Mouse (Mus musculus) heart, embryonic 11.5 days (tissue): ENCODE data around the gene Csnk2b. TPM values are rescaled to one million over a fixed set of nuclear protein-coding genes. Genes with fewer than 3 reads are reported as not detected.

Source experiments
- ATAC-seq: fragments of 200-750 bp; cut with Nextera tagmentation; replicated peaks from 2 replicates; pipeline ENCODE4 v1.8.0; 2017; ENCODE audit warnings: moderate library complexity; ENCODE audit not compliant: insufficient number of reproducible peaks, low FRiP score, low TSS enrichment
- H3K27ac ChIP-seq: fragments of 300-500 bp; sonication (generic); 2 replicates; pipeline ENCODE4 v1.5.1; 2014; ENCODE audit warnings: mild to moderate bottlenecking, low read depth, low read length
- H3K27me3 ChIP-seq: fragments of 300-500 bp; sonication (generic); 2 replicates; pipeline ENCODE4 v1.6.1; 2014; ENCODE audit warnings: mild to moderate bottlenecking, low read length, mixed read lengths; ENCODE audit not compliant: control insufficient read depth, insufficient read depth
- H3K36me3 ChIP-seq: fragments of 300-500 bp; sonication (generic); 2 replicates; pipeline ENCODE4 v1.6.1; 2014; ENCODE audit warnings: mild to moderate bottlenecking, low read length, moderate library complexity, mixed read lengths; ENCODE audit not compliant: control insufficient read depth, insufficient read depth
- H3K4me1 ChIP-seq: fragments of 300-500 bp; sonication (generic); 2 replicates; pipeline ENCODE4 v1.6.1; 2014; ENCODE audit warnings: low read length; ENCODE audit not compliant: control insufficient read depth, insufficient read depth
- H3K4me2 ChIP-seq: fragments of 300-500 bp; sonication (generic); 2 replicates; pipeline ENCODE4 v1.6.1; 2014; ENCODE audit warnings: mild to moderate bottlenecking, moderate library complexity
- H3K4me3 ChIP-seq: fragments of 300-500 bp; sonication (generic); 2 replicates; pipeline ENCODE4 v1.5.1; 2014; ENCODE audit warnings: low read depth, low read length
- H3K9ac ChIP-seq: fragments of 300-500 bp; sonication (generic); 2 replicates; pipeline ENCODE4 v1.6.1; 2014; ENCODE audit warnings: mild to moderate bottlenecking, low read depth, low read length, moderate library complexity
- H3K9me3 ChIP-seq: fragments of 300-500 bp; sonication (generic); replicated peaks from 2 replicates; pipeline ENCODE4 v1.6.1; 2016; ENCODE audit warnings: low read length; ENCODE audit not compliant: control insufficient read depth
- WGBS: fragments of 180-500 bp; shearing (Covaris S2); extraction: QIAGEN DNeasy Blood & Tissue Kit; methylation state at CpG from one replicate; pipeline ENCODE4 v1.1.7; 2014; ENCODE audit not compliant: insufficient replicate concordance; 5-methylcytosine and 5-hydroxymethylcytosine counted together
- polyA plus RNA-seq: library from polyadenylated mRNA; unstranded; fragments of >200 nt; fragmentation: Nextera tagmentation; extraction: Ambion mirVana; gene quantifications from 2 replicates; pipeline ENCODE4 v1.2.1, GENCODE M21; 2014

Csnk2b gene
- polyA plus RNA-seq, 1 experiment from 2014 or later, result 221 TPM

GRCm38 (mm10) chr17:35163326-35164081 lies 41.7 kb upstream of the Csnk2b start:
- Histone ChIP-seq H3K4me1 (peaks cover 14% of the 10 kb centered on the region), H3K27ac (peak overlapping the region; percentile 89), H3K27me3 (no peaks in the 10 kb centered on the region), H3K9me3 (no peaks in the 10 kb centered on the region), H3K36me3 (peaks cover 34% of the 10 kb centered on the region), H3K4me2 (peak overlapping the region; percentile 93), H3K4me3 (peak overlapping the region; percentile 94), H3K9ac (peak overlapping the region; percentile 98)
- 13% methylated on average over 8 of the region's 8 CpGs for WGBS
- no peak for ATAC-seq

GRCm38 (mm10) chr17:35162730-35163129 lies 40.9 kb upstream of the Csnk2b start:
- peaks cover 14% of the 10 kb centered on the region for H3K4me1 ChIP-seq
- peaks cover 41% of the 10 kb centered on the region for H3K36me3 ChIP-seq

GRCm38 (mm10) chr17:35162121-35162520 lies 40.3 kb upstream of the Csnk2b start:
- Histone ChIP-seq H3K4me2 (peak overlapping the region; percentile 93), H3K9me3 (no peaks in the 10 kb centered on the region), H3K4me3 (peak overlapping the region; percentile 94), H3K9ac (0 out of 2 replicates have a peak overlapping the region, but pooled peaks have one; percentile 2), H3K27me3 (no peaks in the 10 kb centered on the region), H3K36me3 (peaks cover 47% of the 10 kb centered on the region), H3K27ac (no peak overlapping the region), H3K4me1 (peaks cover 14% of the 10 kb centered on the region)
- no peak for ATAC-seq
- 74% methylated on average over 14 of the region's 14 CpGs for WGBS

More at GRCm38 (mm10) chr17:35162730-35163129, 40.9 kb upstream of the Csnk2b start:
- no peaks in the 10 kb centered on the region for H3K9me3 ChIP-seq
- H3K27me3 ChIP-seq, result no peaks in the 10 kb centered on the region
- H3K27ac ChIP-seq, result no peak overlapping the region
- WGBS, result 63% methylated on average over 12 of the region's 12 CpGs
- ATAC-seq, result no peak
- H3K4me2 ChIP-seq, result peak overlapping the region; percentile 93
- H3K9ac ChIP-seq, result peak overlapping the region; percentile 98
- peak overlapping the region; percentile 94 for H3K4me3 ChIP-seq

- ATAC-seq, result no peak
- Histone ChIP-seq H3K9ac (0 out of 2 replicates have a peak overlapping the region, but pooled peaks have one; percentile 2), H3K27ac (no peak overlapping the region), H3K9me3 (no peaks in the 10 kb centered on the region), H3K4me2 (peak overlapping the region; percentile 93), H3K4me1 (peaks cover 14% of the 10 kb centered on the region), H3K27me3 (no peaks in the 10 kb centered on the region), H3K36me3 (peaks cover 54% of the 10 kb centered on the region), H3K4me3 (no peak overlapping the region)
- WGBS, result 85% methylated on average over 11 of the region's 11 CpGs
Measured at GRCm38 (mm10) chr17:35161421-35161820, 39.6 kb upstream of the Csnk2b start.

GRCm38 (mm10) chr17:35159638-35160037 lies 37.8 kb upstream of the Csnk2b start:
- no peaks in the 10 kb centered on the region for H3K27me3 ChIP-seq
- H3K4me2 ChIP-seq, result no peak overlapping the region
- H3K4me3 ChIP-seq, result no peak overlapping the region
- H3K9me3 ChIP-seq, result no peaks in the 10 kb centered on the region
- no peak overlapping the region for H3K27ac ChIP-seq
- no peak overlapping the region for H3K9ac ChIP-seq
- peaks cover 71% of the 10 kb centered on the region for H3K36me3 ChIP-seq
- WGBS, result 81% methylated on average over 7 of the region's 7 CpGs
- ATAC-seq, result no peak
- peaks cover 11% of the 10 kb centered on the region for H3K4me1 ChIP-seq

- H3K4me1 ChIP-seq, result peaks cover 11% of the 10 kb centered on the region
- 90% methylated on average over 15 of the region's 16 CpGs for WGBS
- no peak overlapping the region for H3K9ac ChIP-seq
- no peaks in the 10 kb centered on the region for H3K9me3 ChIP-seq
- H3K27ac ChIP-seq, result no peak overlapping the region
- no peak for ATAC-seq
- H3K4me2 ChIP-seq, result no peak overlapping the region
- no peaks in the 10 kb centered on the region for H3K27me3 ChIP-seq
- H3K4me3 ChIP-seq, result no peak overlapping the region
- H3K36me3 ChIP-seq, result peaks cover 78% of the 10 kb centered on the region
Measured at GRCm38 (mm10) chr17:35158850-35159593, 37.2 kb upstream of the Csnk2b start.

- Histone ChIP-seq H3K36me3 (peaks cover 91% of the 10 kb centered on the region), H3K9me3 (no peaks in the 10 kb centered on the region), H3K4me1 (peaks cover 7% of the 10 kb centered on the region), H3K9ac (no peak overlapping the region), H3K4me3 (no peak overlapping the region), H3K4me2 (no peak overlapping the region), H3K27ac (no peak overlapping the region), H3K27me3 (no peaks in the 10 kb centered on the region)
- WGBS, result 92% methylated on average over 8 of the region's 8 CpGs
- no peak for ATAC-seq
Measured at GRCm38 (mm10) chr17:35157661-35158175, 35.9 kb upstream of the Csnk2b start.

GRCm38 (mm10) chr17:35157254-35157653 lies 35.4 kb upstream of the Csnk2b start:
- no peak overlapping the region for H3K9ac ChIP-seq
- no peak for ATAC-seq
- no peaks in the 10 kb centered on the region for H3K9me3 ChIP-seq
- H3K4me2 ChIP-seq, result no peak overlapping the region
- H3K36me3 ChIP-seq, result peaks cover 95% of the 10 kb centered on the region
- H3K27ac ChIP-seq, result no peak overlapping the region
- WGBS, result 90% methylated on average over 8 of the region's 8 CpGs
- H3K4me3 ChIP-seq, result no peak overlapping the region
- 0 out of 2 replicates have a peak, but pooled peaks cover 5% of the 10 kb centered on the region for H3K4me1 ChIP-seq
- no peaks in the 10 kb centered on the region for H3K27me3 ChIP-seq
